ENCODE assay signal across 8 mouse cellular contexts in the genomic region with DNA sequence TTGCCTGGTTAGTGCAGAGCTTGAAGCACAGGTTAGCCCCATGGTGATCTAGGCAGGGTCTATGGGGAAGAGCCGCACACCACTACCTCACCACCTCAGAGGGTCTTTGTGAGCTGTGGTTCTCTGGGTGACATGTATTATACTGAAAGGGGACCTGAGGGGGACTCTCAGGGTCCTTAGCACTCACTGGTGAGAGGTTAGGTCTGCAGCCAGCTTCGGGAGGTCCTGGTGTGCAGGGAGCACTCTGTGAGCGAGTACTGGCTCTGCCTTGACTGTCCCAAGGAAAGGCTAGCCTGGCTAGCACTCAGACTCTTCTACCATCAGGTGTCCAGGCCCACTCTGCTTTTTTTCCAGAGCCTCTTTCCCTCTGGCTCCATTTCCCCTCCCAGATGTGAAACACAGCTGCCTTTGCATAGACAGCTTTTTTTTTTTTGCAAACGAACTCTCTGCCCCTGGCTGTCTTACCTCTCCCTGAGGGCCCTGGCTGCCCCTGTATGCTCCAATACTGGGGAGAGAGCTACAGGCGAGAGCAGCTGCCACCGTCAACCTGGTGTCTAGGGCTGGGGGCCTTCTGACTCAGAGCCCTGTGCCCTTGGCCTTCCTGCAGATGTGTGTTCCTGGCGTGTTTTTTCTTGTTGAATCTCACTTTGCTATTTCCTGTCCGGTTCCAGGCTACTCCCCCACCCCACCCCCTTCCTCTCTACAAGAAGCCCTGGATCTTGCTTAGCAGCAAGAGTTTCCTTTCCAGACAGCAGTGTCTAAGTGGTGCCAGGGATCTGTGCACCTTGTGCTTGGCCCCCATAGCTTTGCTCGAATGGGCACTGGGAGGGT. TPM values are rescaled to one million over a fixed set of nuclear protein-coding genes. Genes with fewer than 3 reads are reported as not detected.
A peak's percentile ranks its signal among the peaks of the same experiment; 100 is the strongest.
DNase-seq lines count a peak whose midpoint lies in the region; ATAC-seq and TF ChIP-seq lines count a peak whose summit lies in the region.

No protein-coding gene starts in this region.

- no peaks in the 10 kb centered on the region for H3K36me3 ChIP-seq in spleen, adult 2 months (ENCODE audit: control insufficient read depth, insufficient read depth, low read length)
- H3K36me3 ChIP-seq in intestine, postnatal 0 days (ENCODE audit: control insufficient read depth, insufficient read depth) = peaks cover 6% of the 10 kb centered on the region

- TF ChIP-seq CTCF in spleen, adult 2 months (IDR thresholded peaks at IDR 0.05; ENCODE audit: extremely low read depth, insufficient read depth, insufficient read length, insufficient replicate concordance) = no peak
- TF ChIP-seq CTCF in intestine, postnatal 0 days (IDR thresholded peaks at IDR 0.05; ENCODE audit: low read depth) = no peak

- no peak for TF ChIP-seq POLR2A in spleen, adult 2 months (IDR thresholded peaks at IDR 0.05; ENCODE audit: low read depth, low read length)

- peak overlapping the region; percentile 43 for H3K27ac ChIP-seq in spleen, adult 2 months (ENCODE audit: insufficient read depth, low read length)
- peak overlapping the region; percentile 58 for H3K27ac ChIP-seq in intestine, postnatal 0 days (ENCODE audit: low read depth, low read length)

- WGBS in spleen, adult 2 months = 50% methylated on average over 9 of the region's 9 CpGs
- WGBS in intestine, postnatal 0 days = 50% methylated on average over 9 of the region's 9 CpGs

- no peak for DNase-seq in spleen, adult 2 months (ENCODE audit: low read depth in 1 of 2, low spot score in 2 of 2)
- DNase-seq in spleen, postnatal 14 days (ENCODE audit: low spot score in 2 of 2) = no peak
- DNase-seq in heart, adult 11 months = peak; percentile 99
- DNase-seq in lung, postnatal 10 days = peak; percentile 69
- no peak for DNase-seq in frontal cortex, postnatal 14 days (ENCODE audit: low spot score in 2 of 2)
- no peak for DNase-seq in cerebellum, adult 9-11 months
- no peak for DNase-seq in left cerebral cortex, adult 8-10 months (ENCODE audit: low spot score in 2 of 2)

- no peak overlapping the region for H3K4me3 ChIP-seq in spleen, adult 2 months (ENCODE audit: extremely low read depth, insufficient read depth, insufficient read length)
- H3K4me3 ChIP-seq in intestine, postnatal 0 days (ENCODE audit: low read depth, low read length) = no peak overlapping the region

- H3K27me3 ChIP-seq in spleen, adult 2 months (ENCODE audit: control insufficient read depth, insufficient read depth, low read length) = no peaks in the 10 kb centered on the region
- no peaks in the 10 kb centered on the region for H3K27me3 ChIP-seq in intestine, postnatal 0 days (replicated peaks; ENCODE audit: control insufficient read depth, insufficient read depth, low read length)

- no peaks in the 10 kb centered on the region for H3K9me3 ChIP-seq in intestine, postnatal 0 days (ENCODE audit: control insufficient read depth)

- H3K4me1 ChIP-seq in spleen, adult 2 months (ENCODE audit: control insufficient read depth, insufficient read depth, insufficient read length) = peaks cover 34% of the 10 kb centered on the region; the same call in 1 of the 2 replicates
- 0 out of 2 replicates have a peak, but pooled peaks cover 13% of the 10 kb centered on the region for H3K4me1 ChIP-seq in intestine, postnatal 0 days (replicated peaks; ENCODE audit: control insufficient read depth, insufficient read depth, low read length)

- no peak for ATAC-seq in intestine, postnatal 0 days

- H3K4me2 ChIP-seq in intestine, postnatal 0 days (replicated peaks; ENCODE audit: low read depth) = 0 out of 2 replicates have a peak overlapping the region, but pooled peaks have one; percentile 6

- 0 out of 2 replicates have a peak overlapping the region, but pooled peaks have one; percentile 17 for H3K9ac ChIP-seq in intestine, postnatal 0 days (ENCODE audit: low read depth, low read length)

RNA-seq across cellular contexts. Expression of a gene that starts 29.5 kb away (rescaled TPM):
- polyA plus RNA-seq in spleen, adult 2 months (2012; rRNA removed) = 24.4 and 27.0 TPM in 2 replicates
- 16.3 and 16.4 TPM in 2 replicates for polyA plus RNA-seq in intestine, postnatal 0 days (2015; fragmentation: Nextera tagmentation; extraction: Ambion mirVana)
- 1 to 10 TPM; 4.1 to 6.4 (median 6.0) TPM for total RNA-seq in left cerebral cortex, adult 8-10 months (2022)

RNA-seq across cellular contexts. Expression of a gene that starts 45.0 kb away (rescaled TPM):
- polyA plus RNA-seq in spleen, adult 2 months (2012; rRNA removed) = not detected in 2 replicates
- not detected in 2 replicates for polyA plus RNA-seq in intestine, postnatal 0 days (2015; fragmentation: Nextera tagmentation; extraction: Ambion mirVana)
- total RNA-seq in left cerebral cortex, adult 8-10 months (2022) = not detected

Comparison
In these comparisons a context has a peak if more than half of its experiments do, and no peak if none do; other contexts are left out.
1. DNase-seq: peak in heart, adult 11 months (single experiment) and lung, postnatal 10 days (single experiment); none in spleen, adult 2 months (0 of 2), spleen, postnatal 14 days (0 of 2), frontal cortex, postnatal 14 days (0 of 2), cerebellum, adult 9-11 months (single experiment) and left cerebral cortex, adult 8-10 months (0 of 2).